Mouse (Mus musculus): ENCODE data around the gene Tirap.
A peak's percentile ranks its signal among the peaks of the same experiment; 100 is the strongest.

Tirap gene

GRCm38 (mm10) chr9:35199772-35200471, at the start of gene Tirap, which contains the start of gene Srpr:
Gene Tirap (minus strand): TSS chr9:35200291.
Gene Srpr (plus strand): TSS chr9:35200175.
- DNase-seq (ENCODE audit: extremely low spot score, low spot score), result peak; percentile 96

- no peak for DNase-seq (ENCODE audit: extremely low spot score, low spot score)
These were observed 49.4 kb upstream of the Tirap start for GRCm38 (mm10) chr9:35249476-35249875.

DNA sequence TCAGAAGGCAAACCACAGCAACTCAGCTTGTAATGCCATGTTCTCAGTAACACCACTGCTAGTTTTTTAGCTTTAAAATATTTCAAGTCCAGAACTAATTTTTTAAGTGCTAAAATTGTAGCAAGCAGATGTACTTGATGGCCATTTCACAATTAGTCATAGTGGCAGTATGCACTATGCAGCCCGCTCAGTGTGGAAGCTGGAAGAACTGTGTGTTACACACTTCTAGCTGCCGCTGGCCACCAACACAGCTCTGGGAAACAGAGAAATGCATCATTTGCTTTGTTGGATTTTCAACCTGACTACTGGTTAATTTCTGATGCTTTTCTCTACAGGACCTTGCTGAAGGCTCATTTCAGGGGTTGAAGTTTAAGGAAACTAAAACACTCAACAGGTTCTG, 47.3 kb upstream of the Tirap start:
- DNase-seq (ENCODE audit: extremely low spot score, low spot score), result no peak

DNA sequence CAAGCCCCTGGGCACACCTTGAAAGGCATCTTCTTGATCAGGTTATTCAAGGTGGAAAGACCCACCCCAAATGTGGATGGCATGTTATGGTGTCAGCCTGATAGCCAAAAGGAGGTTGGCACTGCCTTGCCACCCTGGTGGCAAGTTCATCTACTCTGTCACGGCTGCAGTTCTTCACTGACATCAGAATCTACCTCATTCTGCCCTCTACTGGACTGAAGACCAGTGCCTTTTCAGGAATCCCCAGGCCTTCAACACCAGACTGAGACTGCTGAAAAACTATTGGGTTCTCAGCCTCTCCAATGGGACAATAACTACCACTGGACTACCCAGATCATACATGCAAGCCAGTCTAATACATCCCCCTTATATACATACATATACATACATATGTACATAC, 39.6 kb upstream of the Tirap start:
- DNase-seq (ENCODE audit: extremely low spot score, low spot score), result no peak

- DNase-seq (ENCODE audit: extremely low spot score, low spot score), result no peak
These were observed 39.0 kb upstream of the Tirap start for GRCm38 (mm10) chr9:35238915-35239571.

- no peak for DNase-seq (ENCODE audit: extremely low spot score, low spot score)
These were observed 38.3 kb upstream of the Tirap start for GRCm38 (mm10) chr9:35238371-35238770.

- no peak for DNase-seq (ENCODE audit: extremely low spot score, low spot score)
These were observed 35.9 kb upstream of the Tirap start for GRCm38 (mm10) chr9:35235996-35236395.

DNA sequence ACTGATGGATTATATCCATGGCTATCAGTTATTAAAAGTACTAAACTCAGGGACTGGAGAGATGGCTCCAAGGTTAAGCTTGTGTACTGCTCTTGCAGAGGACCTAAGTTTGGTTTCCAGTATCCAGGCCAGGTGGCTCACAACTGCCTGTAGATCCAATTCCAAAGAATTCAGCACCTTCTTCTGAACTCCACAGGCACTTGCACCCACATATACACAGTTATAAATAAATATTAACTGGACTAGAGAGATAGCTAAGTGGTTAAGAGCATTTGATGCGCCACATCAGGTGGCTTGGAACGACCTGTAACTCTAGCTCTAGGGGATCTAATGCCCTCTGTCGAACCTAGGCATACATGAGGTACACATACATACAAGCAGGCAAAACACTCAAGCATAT, 28.6 kb upstream of the Tirap start:
- no peak for DNase-seq (ENCODE audit: extremely low spot score, low spot score)

- no peak for DNase-seq (ENCODE audit: extremely low spot score, low spot score)
These were observed 23.4 kb upstream of the Tirap start for GRCm38 (mm10) chr9:35223466-35223865.

GRCm38 (mm10) chr9:35217963-35218362, 17.9 kb upstream of the Tirap start:
- no peak for DNase-seq (ENCODE audit: extremely low spot score, low spot score)

- DNase-seq (ENCODE audit: extremely low spot score, low spot score), result no peak
These were observed 11.8 kb upstream of the Tirap start for GRCm38 (mm10) chr9:35211573-35212511.

DNA sequence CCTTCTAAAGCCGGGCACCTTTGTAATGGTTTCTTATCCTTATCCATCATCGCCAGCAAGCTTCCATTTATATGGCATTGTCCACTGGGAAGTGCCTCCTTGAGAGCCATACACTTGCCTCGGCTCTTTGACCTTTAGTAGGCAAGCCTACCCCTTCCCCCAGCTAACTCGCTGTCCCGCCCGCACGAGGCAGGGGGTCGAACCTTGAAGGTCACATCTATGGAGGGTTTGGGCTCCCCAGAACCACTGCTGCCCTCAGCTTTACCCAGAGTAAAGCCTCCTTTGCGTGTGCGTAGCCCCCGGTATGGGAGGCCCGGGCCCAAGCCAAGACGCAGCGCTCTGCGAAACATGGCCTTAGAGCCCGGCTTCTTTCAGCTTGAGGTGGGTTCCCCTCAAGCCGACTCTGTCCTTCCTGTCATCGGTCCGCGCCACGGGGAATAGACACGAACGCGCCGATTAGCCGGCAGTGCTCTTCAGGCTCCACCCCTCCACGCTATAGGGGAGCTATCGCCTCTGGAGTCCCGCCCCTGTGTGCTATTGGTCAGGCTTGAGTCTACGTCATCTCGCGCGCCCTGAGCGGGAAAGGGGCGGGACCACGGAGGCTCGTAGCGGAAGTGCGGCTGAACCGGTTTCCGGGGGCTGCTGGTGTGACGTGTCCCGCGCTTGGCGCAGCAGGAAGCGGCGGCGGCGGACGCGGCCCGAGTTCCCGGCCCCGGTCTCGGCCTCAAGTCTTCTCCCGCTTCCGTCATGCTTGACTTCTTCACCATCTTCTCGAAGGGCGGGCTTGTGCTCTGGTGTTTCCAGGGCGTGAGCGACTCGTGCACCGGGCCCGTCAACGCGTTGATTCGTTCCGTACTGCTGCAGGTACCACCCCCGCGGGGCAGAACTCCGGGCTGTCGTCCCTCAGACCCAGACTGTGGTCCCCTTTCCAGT, 10.7 kb upstream of the Tirap start, which contains the start of gene Foxred1:
TSS of gene Foxred1 (minus strand) at position 514 of the 933 bp plus-strand sequence.
- DNase-seq (ENCODE audit: extremely low spot score, low spot score), result peak; percentile 97

DNA sequence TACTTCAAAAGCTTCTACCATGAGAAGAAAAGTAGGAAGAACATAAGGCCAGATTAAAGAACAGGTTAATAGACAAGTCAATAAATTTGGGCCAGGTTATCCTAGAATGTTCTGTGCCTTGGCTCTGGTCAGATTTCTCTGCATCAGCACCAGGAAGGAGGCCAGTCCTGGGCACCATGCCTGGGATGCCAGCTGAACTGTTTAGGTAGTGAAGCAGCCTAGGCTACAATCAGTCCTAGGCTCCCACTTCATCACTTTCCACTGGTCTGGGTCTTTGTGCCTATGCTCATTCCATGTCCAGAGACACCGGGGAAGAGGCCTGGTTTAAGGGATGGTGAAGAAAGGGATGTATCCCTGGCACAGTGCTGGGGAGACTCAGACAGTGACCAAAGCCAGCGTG, 4.3 kb upstream of the Tirap start:
- DNase-seq (ENCODE audit: extremely low spot score, low spot score), result no peak

- DNase-seq (ENCODE audit: extremely low spot score, low spot score), result no peak
These were observed 3.4 kb upstream of the Tirap start for GRCm38 (mm10) chr9:35203536-35203935.

GRCm38 (mm10) chr9:35200529-35201060, 504 bp upstream of the Tirap start:
- no peak for DNase-seq (ENCODE audit: extremely low spot score, low spot score)

- DNase-seq (ENCODE audit: extremely low spot score, low spot score), result no peak
These were observed 933 bp downstream of the Tirap start for GRCm38 (mm10) chr9:35198945-35199771.

DNA sequence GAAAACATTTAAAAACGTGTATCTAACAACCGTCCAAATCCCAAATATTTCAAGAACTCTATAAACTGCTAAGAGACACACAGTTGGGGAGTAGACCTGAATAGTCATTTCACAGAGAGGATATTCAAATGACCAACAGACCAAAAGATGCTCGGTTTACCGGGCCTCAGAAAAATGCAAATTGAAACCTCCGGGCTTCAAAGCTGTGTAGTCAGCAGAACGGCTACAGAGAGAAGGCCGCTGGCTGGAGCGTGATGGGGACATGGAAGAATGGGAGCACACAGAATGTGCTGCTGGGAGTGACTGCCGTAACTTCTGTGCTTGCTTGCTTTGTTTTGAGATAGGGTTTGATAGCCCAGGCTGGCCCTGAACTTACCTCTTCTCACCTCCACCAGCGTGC, 1.7 kb downstream of the Tirap start:
- DNase-seq (ENCODE audit: extremely low spot score, low spot score), result no peak

- no peak for DNase-seq (ENCODE audit: extremely low spot score, low spot score)
These were observed 2.5 kb downstream of the Tirap start for GRCm38 (mm10) chr9:35197625-35198024.

DNA sequence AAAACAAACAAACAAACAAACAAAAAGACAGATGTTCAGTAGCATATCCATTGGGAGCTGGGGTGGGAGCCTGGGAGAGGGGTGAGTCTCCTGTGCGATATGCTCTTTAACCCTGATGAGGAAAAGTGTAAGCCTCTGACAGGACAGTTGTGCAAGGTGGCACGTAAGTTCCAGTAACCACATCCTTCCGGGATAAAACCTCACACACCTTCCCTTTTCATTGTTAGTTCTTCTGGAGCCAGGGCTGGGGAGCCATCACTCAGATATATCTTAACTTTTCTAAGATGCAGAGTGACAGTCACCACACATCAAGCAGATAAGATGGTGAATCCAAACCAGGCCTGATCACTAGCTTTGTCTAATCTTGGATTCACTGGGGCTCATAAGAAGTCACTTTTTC, 6.0 kb downstream of the Tirap start:
- DNase-seq (ENCODE audit: extremely low spot score, low spot score), result no peak
